Mouse (Mus musculus) G1E (cell line): ENCODE data around the gene App. TPM values are rescaled to one million over a fixed set of nuclear protein-coding genes. Genes with fewer than 3 reads are reported as not detected.

Experiments
- ATAC-seq: 2 replicates; pipeline ENCODE4 v1.8.0; 2016; ENCODE audit warnings: mild to moderate bottlenecking; ENCODE audit not compliant: insufficient number of reproducible peaks, poor library complexity, low FRiP score, severe bottlenecking; ENCODE audit errors: extremely low read depth
- DNase-seq: peaks from one replicate; pipeline ENCODE4 v3.0.0; 2012; ENCODE audit warnings: low spot score
- H3K27me3 ChIP-seq: 2 replicates; pipeline ENCODE4 v1.6.1; 2012; ENCODE audit warnings: mild to moderate bottlenecking, low read length, inconsistent platforms; ENCODE audit not compliant: insufficient read depth
- H3K36me3 ChIP-seq: replicated peaks from 2 replicates; pipeline ENCODE3; 2012; ENCODE audit warnings: mild to moderate bottlenecking, inconsistent platforms
- H3K4me1 ChIP-seq: 2 replicates; pipeline ENCODE4 v1.6.1; 2012; ENCODE audit warnings: low read depth, low read length, inconsistent platforms, mixed read lengths; ENCODE audit not compliant: insufficient read depth
- H3K4me3 ChIP-seq: 2 replicates; pipeline ENCODE4 v1.5.1; 2012; ENCODE audit warnings: low read depth, mild to moderate bottlenecking, inconsistent platforms, low read length, moderate library complexity, mixed read lengths
- H3K9me3 ChIP-seq: replicated peaks from 2 replicates; pipeline ENCODE4 v1.6.1; 2012; ENCODE audit warnings: inconsistent platforms
- CTCF ChIP-seq: IDR thresholded peaks from 2 replicates; pipeline ENCODE4 v1.5.1; 2012; ENCODE audit warnings: low read depth, low read length, inconsistent platforms, mixed read lengths
- GATA1 ChIP-seq: IDR thresholded peaks from 2 replicates; pipeline ENCODE4 v1.6.1; 2012; ENCODE audit warnings: borderline replicate concordance, low read length, inconsistent platforms, mixed read lengths
- GATA2 ChIP-seq: IDR thresholded peaks from 2 replicates; pipeline ENCODE4 v1.6.1; 2012; ENCODE audit warnings: low read depth, low read length, inconsistent platforms, borderline replicate concordance
- POLR2AphosphoS5 ChIP-seq: IDR thresholded peaks from 2 replicates; pipeline ENCODE4 v1.6.1; 2012; ENCODE audit warnings: low read depth, low read length, inconsistent platforms; ENCODE audit not compliant: insufficient replicate concordance
- TAL1 ChIP-seq: conservative IDR thresholded peaks from 2 replicates; pipeline ENCODE4 v1.6.1; 2012; ENCODE audit warnings: low read depth, low read length, inconsistent platforms, mixed read lengths
- polyA plus RNA-seq: library from polyadenylated mRNA; stranded (reverse); fragments of >175 nt; gene quantifications from 2 replicates; pipeline ENCODE4 v1.2.3, GENCODE M21; 2012
- total RNA-seq, 2 experiments: library from RNA; stranded (forward) in 1 of 2; stranded (reverse) in 1 of 2; fragments of 200-1000 nt in 1 of 2; fragments of >200 nt in 1 of 2; fragmentation: Nextera tagmentation in 1 of 2; gene quantifications; 2 replicates each; pipeline ENCODE4 v1.2.3; 2014 to 2017

Gene App
- total and polyA plus RNA-seq, 3 experiments, result 0.27 TPM; not detected in 2

DNA sequence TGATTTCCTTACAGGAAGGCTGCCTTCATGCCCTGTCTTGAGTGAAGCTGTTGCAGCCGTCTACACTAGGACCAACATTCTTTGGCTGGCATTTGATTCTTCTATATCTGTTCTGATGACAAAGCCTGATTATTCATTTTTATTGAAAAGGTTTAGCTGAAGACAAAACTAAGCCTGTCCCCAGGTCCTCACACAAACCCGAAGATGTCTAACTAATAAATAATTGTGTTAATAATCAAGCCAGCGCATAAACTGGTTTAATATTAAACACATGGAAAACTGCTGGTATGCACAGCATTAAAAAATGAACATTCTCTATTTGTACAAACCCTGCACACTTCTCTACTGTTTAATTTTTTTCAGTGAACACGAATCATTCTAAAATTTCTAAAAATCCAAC, 7.4 kb downstream of the App start:
- ATAC-seq, result no peak
- TF ChIP-seq POLR2AphosphoS5, result no peak
- no peak for TF ChIP-seq CTCF
- no peak for TF ChIP-seq GATA1
- TF ChIP-seq TAL1, result no peak
- TF ChIP-seq GATA2, result no peak
- no peaks in the 10 kb centered on the region for H3K4me1 ChIP-seq
- H3K36me3 ChIP-seq, result no peaks in the 10 kb centered on the region
- H3K9me3 ChIP-seq, result peaks cover 26% of the 10 kb centered on the region
- no peak overlapping the region for H3K4me3 ChIP-seq
- H3K27me3 ChIP-seq, result no peaks in the 10 kb centered on the region
- no peak for DNase-seq

DNA sequence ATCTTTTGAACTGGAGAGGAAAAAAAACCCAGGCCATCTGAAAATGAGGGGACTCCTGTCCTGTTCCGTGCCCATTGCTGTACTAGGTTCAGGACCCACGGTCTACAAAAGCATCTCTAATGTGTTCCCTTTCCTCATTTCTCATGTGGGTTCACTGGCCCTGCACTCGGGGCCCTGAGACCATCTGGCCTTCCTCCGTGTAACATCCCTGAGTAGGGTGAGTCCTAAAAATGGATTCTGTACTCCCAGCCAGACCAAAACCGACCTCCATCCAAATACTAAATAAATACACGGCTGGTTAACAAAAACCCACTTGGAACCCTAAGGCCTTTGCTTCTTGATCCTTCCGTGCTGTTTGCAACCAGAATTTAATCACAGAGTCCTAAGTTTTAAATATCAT, 7.9 kb downstream of the App start:
- Histone ChIP-seq H3K36me3 (no peaks in the 10 kb centered on the region), H3K4me1 (no peaks in the 10 kb centered on the region), H3K9me3 (peaks cover 21% of the 10 kb centered on the region), H3K4me3 (no peak overlapping the region), H3K27me3 (no peaks in the 10 kb centered on the region)
- ATAC-seq (no peak), DNase-seq (no peak)
- TF ChIP-seq GATA1 (no peak), POLR2AphosphoS5 (no peak), TAL1 (no peak), GATA2 (no peak), CTCF (no peak)

DNA sequence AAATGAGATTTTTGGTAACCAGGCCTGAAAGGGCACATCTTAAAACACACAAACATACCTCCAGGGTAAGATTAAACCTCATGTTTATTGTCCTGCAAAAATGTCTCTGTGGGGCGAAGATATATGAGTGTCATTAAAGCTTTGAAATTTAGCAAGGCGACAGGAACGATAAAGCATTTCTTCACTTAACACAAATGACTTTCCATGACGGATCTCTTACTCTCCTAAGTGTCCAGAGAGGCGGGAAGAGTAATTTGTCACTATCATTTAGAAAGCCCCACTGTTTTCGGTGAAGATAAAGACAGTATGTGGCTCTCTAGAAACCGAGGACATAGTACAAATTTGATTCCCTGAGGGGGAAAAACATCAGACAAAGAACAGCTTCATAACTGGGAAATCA, 8.4 kb downstream of the App start:
- H3K27me3 ChIP-seq, result no peaks in the 10 kb centered on the region
- no peak for TF ChIP-seq GATA2
- no peak for TF ChIP-seq POLR2AphosphoS5
- TF ChIP-seq CTCF, result no peak
- no peak for DNase-seq
- H3K9me3 ChIP-seq, result peaks cover 20% of the 10 kb centered on the region
- H3K4me3 ChIP-seq, result no peak overlapping the region
- no peaks in the 10 kb centered on the region for H3K4me1 ChIP-seq
- no peak for ATAC-seq
- no peaks in the 10 kb centered on the region for H3K36me3 ChIP-seq

DNA sequence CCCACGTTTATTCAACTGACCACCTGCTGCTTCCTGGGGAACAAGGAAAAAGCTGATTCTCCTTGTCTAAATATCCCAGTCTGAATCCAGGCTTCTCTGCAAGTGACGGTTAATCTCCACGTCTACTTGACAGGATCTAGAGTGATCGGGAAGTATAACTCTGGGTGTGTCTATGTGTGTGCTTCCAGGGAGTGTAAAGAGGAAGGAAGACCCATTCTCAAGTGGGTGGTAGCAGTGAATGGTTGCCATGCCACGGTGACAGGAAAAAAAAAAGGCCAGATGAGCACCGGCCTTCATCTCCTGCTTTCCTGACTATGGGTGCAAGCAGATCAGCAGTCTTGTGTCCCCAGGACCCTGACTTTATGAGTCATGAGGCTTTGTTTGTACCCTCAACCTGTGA, 10.8 kb downstream of the App start:
- H3K4me1 ChIP-seq, result no peaks in the 10 kb centered on the region
- peaks cover 15% of the 10 kb centered on the region for H3K9me3 ChIP-seq
- no peak for ATAC-seq
- no peak overlapping the region for H3K4me3 ChIP-seq
- H3K27me3 ChIP-seq, result no peaks in the 10 kb centered on the region
- no peak for DNase-seq
- H3K36me3 ChIP-seq, result no peaks in the 10 kb centered on the region
- TF ChIP-seq GATA1, result no peak
- TF ChIP-seq CTCF, result no peak
- TF ChIP-seq TAL1, result no peak
- no peak for TF ChIP-seq POLR2AphosphoS5
- no peak for TF ChIP-seq GATA2

DNA sequence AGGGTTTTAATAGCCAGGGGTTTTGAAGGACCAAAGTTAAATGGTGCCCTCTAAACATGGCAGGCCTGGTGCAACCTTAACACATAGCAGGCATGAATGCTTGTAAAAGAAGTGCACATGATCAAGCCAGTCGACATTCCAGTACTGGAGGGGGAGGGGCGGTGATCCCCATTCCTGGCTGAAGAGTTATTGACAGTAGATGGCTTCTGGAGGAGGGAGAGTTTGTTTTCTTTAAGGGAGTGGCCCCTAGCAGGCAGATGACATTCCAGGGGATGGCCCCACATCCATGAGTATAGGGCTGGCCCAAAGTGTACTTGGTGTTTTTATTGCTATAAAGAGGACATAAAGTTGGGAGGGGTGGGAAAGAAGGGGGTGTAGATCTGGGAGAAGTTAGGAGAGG, 13.4 kb downstream of the App start:
- Histone ChIP-seq H3K27me3 (no peaks in the 10 kb centered on the region), H3K9me3 (peaks cover 18% of the 10 kb centered on the region), H3K4me3 (no peak overlapping the region), H3K36me3 (no peaks in the 10 kb centered on the region), H3K4me1 (no peaks in the 10 kb centered on the region)
- DNase-seq, result no peak
- TF ChIP-seq TAL1, result no peak
- no peak for TF ChIP-seq CTCF
- TF ChIP-seq POLR2AphosphoS5, result no peak
- TF ChIP-seq GATA2, result no peak
- no peak for TF ChIP-seq GATA1
- ATAC-seq, result no peak

DNA sequence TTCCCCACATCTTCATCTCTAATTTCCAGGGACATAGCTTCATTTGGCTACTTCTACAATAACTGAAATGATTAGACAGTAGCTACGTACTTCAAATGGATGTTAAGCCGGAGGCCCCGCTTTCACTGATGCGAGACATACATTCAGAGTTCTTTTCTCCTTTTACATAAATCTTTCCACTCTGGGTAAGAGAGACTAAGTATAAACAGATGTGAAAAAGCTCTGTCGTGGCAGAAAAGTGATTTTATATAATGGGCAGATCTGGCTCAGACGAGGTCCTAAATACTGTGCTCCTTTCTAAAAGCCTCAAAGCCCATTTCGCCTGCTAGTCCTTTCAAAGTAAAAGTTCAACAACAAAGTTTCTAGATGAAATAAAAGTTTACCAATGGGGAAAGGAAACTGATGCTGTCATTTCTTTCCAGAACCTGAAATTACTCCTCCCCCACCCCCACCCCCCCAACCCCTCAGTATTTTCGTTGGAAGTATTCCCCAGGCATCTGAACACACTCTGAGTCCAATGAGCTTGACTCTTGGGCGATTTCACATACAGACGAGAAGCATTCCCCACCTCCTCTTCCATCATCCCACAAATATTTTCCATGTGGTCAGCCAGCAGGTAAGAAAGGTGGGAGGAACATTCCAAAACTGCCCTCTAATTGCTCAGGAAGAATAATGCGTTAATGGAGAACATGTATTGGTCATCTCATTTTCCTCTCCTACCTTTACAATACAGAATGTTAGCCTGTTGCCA, 15.6 kb downstream of the App start:
- Histone ChIP-seq H3K27me3 (no peaks in the 10 kb centered on the region), H3K4me3 (no peak overlapping the region), H3K9me3 (peaks cover 26% of the 10 kb centered on the region), H3K36me3 (no peaks in the 10 kb centered on the region), H3K4me1 (no peaks in the 10 kb centered on the region)
- TF ChIP-seq CTCF (no peak), TAL1 (no peak), POLR2AphosphoS5 (no peak), GATA1 (no peak), GATA2 (no peak)
- ATAC-seq (no peak), DNase-seq (no peak)

DNA sequence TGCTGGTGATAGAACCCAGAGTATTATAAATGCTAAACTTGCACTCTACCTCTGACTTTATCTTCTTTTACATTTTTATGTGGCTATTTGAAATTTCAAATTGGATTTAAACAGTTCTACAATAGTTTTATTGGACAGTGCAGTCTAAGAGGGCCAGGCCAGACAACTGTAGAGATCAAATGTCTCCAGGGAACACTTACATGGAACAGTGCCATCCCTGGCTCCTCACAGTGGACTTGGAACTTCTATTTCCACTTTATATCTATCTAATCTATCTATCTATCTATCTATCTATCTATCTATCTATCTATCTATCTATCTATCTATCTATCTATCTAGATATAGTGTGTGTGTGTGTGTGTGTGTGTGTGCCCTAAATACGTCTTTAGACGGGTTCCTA, 16.4 kb downstream of the App start:
- ATAC-seq, result no peak
- Histone ChIP-seq H3K4me1 (no peaks in the 10 kb centered on the region), H3K27me3 (no peaks in the 10 kb centered on the region), H3K36me3 (no peaks in the 10 kb centered on the region), H3K4me3 (no peak overlapping the region), H3K9me3 (peaks cover 26% of the 10 kb centered on the region)
- TF ChIP-seq TAL1 (no peak), GATA1 (no peak), GATA2 (no peak), CTCF (no peak), POLR2AphosphoS5 (no peak)
- no peak for DNase-seq
